Mouse (Mus musculus) embryonic fibroblast, embryonic 13.5 days (primary cell): ENCODE results near the gene Zfp719. TPM values are rescaled to one million over a fixed set of nuclear protein-coding genes. Genes with fewer than 3 reads are reported as not detected.

Source experiments
- H3K27ac ChIP-seq: 2 replicates; pipeline ENCODE4 v1.5.1; 2012; ENCODE audit warnings: low read length, control low read depth, inconsistent platforms; ENCODE audit not compliant: insufficient read depth
- H3K4me1 ChIP-seq: 2 replicates; pipeline ENCODE4 v1.6.1; 2011; ENCODE audit warnings: low read length; ENCODE audit not compliant: control insufficient read depth, insufficient read depth
- H3K4me3 ChIP-seq: 2 replicates; pipeline ENCODE4 v1.5.1; 2011; ENCODE audit warnings: mild to moderate bottlenecking, control low read depth, low read length; ENCODE audit not compliant: insufficient read depth
- CTCF ChIP-seq: IDR thresholded peaks from 2 replicates; pipeline ENCODE4 v1.5.1; 2011; ENCODE audit warnings: mild to moderate bottlenecking, control low read depth, low read length, moderate library complexity, borderline replicate concordance; ENCODE audit not compliant: insufficient read depth
- POLR2A ChIP-seq: IDR thresholded peaks from 2 replicates; pipeline ENCODE4 v1.6.1; 2011; ENCODE audit warnings: low read depth, mild to moderate bottlenecking, control low read depth, low read length, moderate library complexity
- polyA plus RNA-seq: library from polyadenylated mRNA; stranded (reverse); fragments of >200 nt; gene quantifications from 2 replicates; pipeline ENCODE4 v1.2.4, GENCODE M21; 2011; ENCODE audit warnings: low read depth; ENCODE audit not compliant: missing spikeins, insufficient read length

The Zfp719 gene
- polyA plus RNA-seq, 1 experiment, result 24.2 TPM

- no peak overlapping the region for H3K4me3 ChIP-seq
- H3K27ac ChIP-seq, result no peak overlapping the region
- TF ChIP-seq POLR2A (no peak), CTCF (no peak)
- H3K4me1 ChIP-seq, result no peaks in the 10 kb centered on the region
Measured at GRCm38 (mm10) chr7:43637118-43637517, 57.7 kb downstream of the Zfp719 start.

- TF ChIP-seq CTCF (no peak), POLR2A (no peak)
- Histone ChIP-seq H3K27ac (no peak overlapping the region), H3K4me3 (no peak overlapping the region), H3K4me1 (no peaks in the 10 kb centered on the region)
Measured at GRCm38 (mm10) chr7:43642587-43642986, 63.2 kb downstream of the Zfp719 start.

Other genes with a start within 250 kb of the Zfp719 start
- gene Siglecf, start 228.3 kb upstream of the Zfp719 start, polyA plus RNA-seq, result 0.27 TPM in 1 of 2 replicates, not detected in the other
- gene Siglecg, start 171.4 kb upstream of the Zfp719 start, polyA plus RNA-seq, result 12.5 and 30.9 TPM in 2 replicates
- not detected in 2 replicates for gene Lim2, start 151.9 kb upstream of the Zfp719 start, polyA plus RNA-seq
- gene Nkg7, start 142.5 kb upstream of the Zfp719 start, polyA plus RNA-seq, result not detected in 2 replicates
- gene Cldnd2, start 138.8 kb upstream of the Zfp719 start, polyA plus RNA-seq, result not detected in 2 replicates
- gene Etfb, start 135.5 kb upstream of the Zfp719 start, polyA plus RNA-seq, result 104 and 143 TPM in 2 replicates
- gene Gm45233, start 135.5 kb upstream of the Zfp719 start, polyA plus RNA-seq, result 0.72 TPM in 1 of 2 replicates, not detected in the other
- 2.6 and 3.1 TPM in 2 replicates for gene Vsig10l, start 116.5 kb upstream of the Zfp719 start, polyA plus RNA-seq
- 19.4 and 23.7 TPM in 2 replicates for gene Iglon5, start 89.5 kb upstream of the Zfp719 start, polyA plus RNA-seq
- not detected in 2 replicates for gene 4931406B18Rik, start 73.7 kb upstream of the Zfp719 start, polyA plus RNA-seq
- gene Cd33, start 35.2 kb upstream of the Zfp719 start, polyA plus RNA-seq, result 0.72 TPM in 1 of 2 replicates, not detected in the other
- 2.8 and 4.1 TPM in 2 replicates for gene Zfp658, start 17.4 kb upstream of the Zfp719 start, polyA plus RNA-seq
- gene Zfp819, start 27.6 kb downstream of the Zfp719 start, polyA plus RNA-seq, result not detected in 2 replicates
- not detected in 2 replicates for gene Ceacam18, start 55.1 kb downstream of the Zfp719 start, polyA plus RNA-seq
- gene Siglece, start 80.6 kb downstream of the Zfp719 start, polyA plus RNA-seq, result not detected in 2 replicates
- 6.5 and 6.6 TPM in 2 replicates for gene Ctu1, start 92.4 kb downstream of the Zfp719 start, polyA plus RNA-seq
- not detected in 2 replicates for gene Klk14, start 110.8 kb downstream of the Zfp719 start, polyA plus RNA-seq
- gene Klk13, start 133.0 kb downstream of the Zfp719 start, polyA plus RNA-seq, result not detected in 2 replicates
- not detected in 2 replicates for gene Klk12, start 189.3 kb downstream of the Zfp719 start, polyA plus RNA-seq
- gene Klk11, start 195.0 kb downstream of the Zfp719 start, polyA plus RNA-seq, result not detected in 2 replicates
- gene Klk10, start 201.4 kb downstream of the Zfp719 start, polyA plus RNA-seq, result 0.63 and 1.8 TPM in 2 replicates
- not detected in 2 replicates for gene Klk9, start 212.3 kb downstream of the Zfp719 start, polyA plus RNA-seq
- gene Klk8, start 218.0 kb downstream of the Zfp719 start, polyA plus RNA-seq, result 6.2 and 12.8 TPM in 2 replicates
- not detected in 2 replicates for gene Klk7, start 231.7 kb downstream of the Zfp719 start, polyA plus RNA-seq
- gene Klk6, start 244.9 kb downstream of the Zfp719 start, polyA plus RNA-seq, result not detected in 2 replicates